Mouse (Mus musculus): Measurements from ENCODE around the gene L3mbtl3.

DNA sequence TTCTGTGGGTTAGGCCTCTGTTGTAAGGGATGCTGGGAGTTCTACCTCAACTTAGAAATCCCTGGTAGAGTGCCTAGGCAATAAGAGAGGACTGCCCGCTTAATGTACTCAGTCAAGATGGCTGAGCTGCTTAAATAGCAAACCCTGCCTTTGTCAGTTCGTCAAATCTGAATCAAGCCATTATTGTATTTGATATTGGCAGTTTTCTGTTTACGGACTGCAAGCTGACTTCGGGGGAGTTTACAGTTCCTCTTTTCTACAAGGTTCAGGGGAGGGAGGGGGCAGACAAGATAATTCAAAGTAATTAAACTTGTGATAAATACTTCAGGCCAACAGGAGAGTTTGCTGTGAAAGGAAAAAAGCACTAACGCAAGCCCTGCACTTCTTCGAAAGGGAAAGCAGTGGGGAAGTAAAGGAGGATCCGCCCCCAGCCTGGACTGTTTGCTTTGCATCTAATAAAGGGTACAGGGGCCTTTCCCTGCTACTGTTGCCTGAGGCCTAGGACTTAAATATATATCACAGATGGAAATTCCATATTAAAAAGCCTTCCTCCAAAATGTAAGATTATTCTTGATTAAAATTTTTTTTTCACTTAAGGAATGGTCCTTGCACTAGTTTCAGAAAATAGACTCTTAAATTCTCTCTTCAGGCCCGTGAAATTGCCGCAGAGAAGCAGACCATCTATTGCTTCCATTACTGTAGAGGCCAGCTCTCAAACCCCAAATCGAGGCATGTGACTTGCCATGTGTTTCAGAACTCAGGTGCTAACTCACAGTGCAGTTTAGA is 968 bp upstream of the L3mbtl3 start:
- no peak for TF ChIP-seq EP300 (IDR thresholded peaks at IDR 0.05; ENCODE audit: low read depth)
- no peak for TF ChIP-seq CTCF (IDR thresholded peaks at IDR 0.05; ENCODE audit: low read depth)

All from liver, postnatal 0 days (tissue).